Mouse (Mus musculus) urinary bladder, postnatal 4 days (tissue): Measurements from ENCODE around the gene Cdc20b.

Source experiments
- DNase-seq, 2 experiments: peaks; one replicate each; pipeline ENCODE4 v3.0.0; 2021 to 2022; ENCODE audit warnings: low spot score in 2 of 2

Cdc20b gene

GRCm38 (mm10) chr13:113094618-113095017 is 59.7 kb downstream of the Cdc20b start:
- DNase-seq = no peak

- DNase-seq = no peak
Observed at GRCm38 (mm10) chr13:113097011-113097410, 62.1 kb downstream of the Cdc20b start.

DNA sequence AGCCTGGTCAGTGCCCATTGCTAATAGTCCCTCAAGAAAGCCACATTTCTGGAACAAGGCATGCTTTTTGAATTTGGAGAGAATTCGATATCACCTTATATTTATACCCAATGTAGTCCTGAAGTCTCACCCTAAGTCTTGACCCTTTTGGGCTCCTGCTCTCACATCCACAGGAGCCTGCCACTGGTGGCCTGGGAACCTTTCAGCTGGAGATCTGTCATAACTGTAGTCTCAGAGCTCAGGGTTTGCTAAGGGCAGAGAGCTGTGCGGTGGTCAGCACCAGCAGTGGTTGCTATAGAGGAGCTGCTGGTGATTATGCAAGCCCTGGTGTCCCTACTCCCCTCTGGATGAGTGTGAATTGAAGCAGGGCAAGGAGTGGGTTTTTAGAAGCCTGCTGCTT is 63.5 kb downstream of the Cdc20b start:
- DNase-seq = no peak

DNA sequence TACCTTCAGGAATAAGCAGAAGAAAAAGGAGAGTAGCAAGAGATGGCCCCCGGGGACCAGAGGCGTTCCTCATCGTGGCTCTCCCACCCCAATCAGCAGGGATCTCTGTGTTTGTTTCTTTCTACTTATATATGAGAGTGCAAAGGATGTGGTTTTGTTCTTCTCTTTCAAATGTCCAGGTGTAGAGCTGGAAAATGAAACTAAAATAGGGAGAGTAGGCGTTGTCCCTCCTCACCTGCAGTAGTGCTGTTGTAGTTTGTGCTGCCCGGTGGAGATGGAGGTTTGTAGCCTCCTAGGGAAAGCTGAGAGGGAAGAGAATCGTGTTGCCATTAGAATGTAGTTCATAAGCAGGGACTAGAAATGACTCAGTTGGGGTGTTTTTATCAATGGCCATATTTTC is 66.0 kb downstream of the Cdc20b start, which contains the start of gene Gzma:
Gene Gzma (minus strand): TSS at position 103 of the 400 bp plus-strand sequence.
- no peak for DNase-seq

GRCm38 (mm10) chr13:113101804-113102203 is 66.9 kb downstream of the Cdc20b start:
- no peak for DNase-seq

- DNase-seq = no peak
Observed at GRCm38 (mm10) chr13:113104759-113105158, 69.8 kb downstream of the Cdc20b start.

DNA sequence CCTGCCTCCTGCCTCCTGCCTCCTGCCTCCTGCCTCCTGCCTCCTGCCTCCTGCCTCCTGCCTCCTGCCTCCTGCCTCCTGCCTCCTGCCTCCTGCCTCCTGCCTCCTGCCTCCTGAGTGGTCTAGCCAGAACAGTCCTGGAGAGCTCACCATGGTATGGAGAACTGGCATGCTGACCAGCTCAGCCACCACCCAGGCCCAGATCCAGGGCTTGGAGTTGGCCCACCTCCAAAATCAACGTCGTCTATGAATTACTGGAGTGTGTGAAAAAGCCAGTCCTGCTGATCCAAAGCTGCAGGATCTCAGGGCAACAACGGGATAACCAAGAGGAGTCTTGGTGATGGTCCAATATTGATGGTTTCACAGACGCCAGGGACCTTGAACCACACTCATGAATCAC is 84.1 kb downstream of the Cdc20b start:
- DNase-seq = no peak

DNA sequence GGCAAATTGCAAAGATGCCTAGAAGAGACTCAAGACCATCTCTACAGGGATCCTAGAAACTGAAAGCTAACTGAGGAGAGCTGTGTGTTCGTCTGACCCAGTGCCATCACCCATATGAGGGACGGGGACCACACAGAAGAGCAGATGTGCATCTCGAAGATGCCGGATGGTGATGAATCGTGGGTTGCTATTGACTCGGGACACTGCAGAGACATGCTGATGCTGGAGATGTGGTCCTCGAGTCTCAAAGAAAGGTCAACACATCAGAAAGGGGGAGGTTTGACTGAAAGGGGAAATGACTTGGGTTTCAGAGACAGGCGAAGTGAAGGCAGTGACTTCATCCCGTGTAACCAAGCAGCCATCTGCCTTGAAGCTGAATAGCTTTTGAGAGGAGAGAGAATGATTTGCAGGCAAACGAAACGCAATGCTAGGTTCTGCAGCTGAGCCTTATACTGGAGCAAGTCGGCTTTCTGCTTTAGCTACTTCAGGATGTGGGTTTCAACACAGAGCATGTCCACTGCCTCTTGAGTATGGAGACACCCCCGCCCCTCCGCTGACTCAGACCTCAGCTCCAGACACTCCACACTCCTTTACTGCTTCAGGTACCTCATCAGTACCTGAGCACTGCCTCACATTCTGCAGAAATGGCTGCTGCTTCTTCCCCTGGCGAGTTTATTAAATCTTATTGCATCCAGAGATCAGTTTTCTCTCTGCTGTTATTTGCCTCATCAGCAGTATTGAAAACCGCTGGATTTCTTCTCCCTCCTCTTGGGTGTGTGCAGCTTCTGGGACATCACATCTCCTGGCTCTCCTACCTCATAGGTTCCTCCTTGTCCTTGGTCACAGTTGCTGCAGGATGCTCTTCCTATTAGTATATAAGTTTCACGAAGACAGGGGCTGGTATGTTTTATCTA is 85.7 kb downstream of the Cdc20b start:
- no peak for DNase-seq

DNA sequence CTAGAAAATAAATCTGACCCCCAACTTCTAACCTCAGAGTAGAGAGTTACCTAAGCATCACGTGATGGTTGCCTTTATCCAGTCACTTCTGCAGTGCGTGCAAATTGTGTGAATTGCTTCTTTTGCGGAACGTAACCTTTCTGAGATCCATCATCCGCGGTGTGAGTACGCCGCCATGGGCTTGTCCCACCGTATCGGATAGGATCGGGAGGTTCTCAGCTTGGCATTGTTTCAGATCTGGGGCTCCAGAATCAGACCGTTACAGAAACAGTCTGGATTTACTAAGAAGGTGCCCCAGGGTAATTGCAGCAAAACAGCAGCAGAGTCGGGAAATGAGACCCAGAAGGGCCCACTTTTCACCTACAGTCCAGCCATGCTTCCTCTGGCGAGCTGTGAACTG is 86.4 kb downstream of the Cdc20b start:
- DNase-seq = no peak

DNA sequence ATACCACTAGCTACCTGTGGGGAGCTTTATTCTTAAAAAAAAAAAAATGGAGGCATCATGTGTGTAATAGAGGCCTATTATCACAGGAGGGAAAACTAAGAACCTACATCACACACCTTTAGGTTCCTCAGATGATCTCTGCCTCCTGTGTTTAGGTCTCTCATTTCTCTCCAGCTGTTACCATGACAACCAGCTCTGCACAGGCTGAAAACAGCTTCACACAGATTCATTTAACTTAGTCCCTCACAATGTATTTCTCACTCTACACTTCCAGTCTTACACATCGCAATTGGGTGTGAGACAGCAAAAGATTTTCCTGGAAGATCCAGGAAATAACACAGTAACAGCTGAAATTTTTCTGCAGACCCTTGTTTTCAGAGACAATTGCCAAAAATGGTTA is 95.1 kb downstream of the Cdc20b start:
- DNase-seq = no peak

- no peak for DNase-seq
Observed at GRCm38 (mm10) chr13:113139597-113139996, 104.7 kb downstream of the Cdc20b start.
